Mouse (Mus musculus): ENCODE measurements at regions not wholly inside any gene's neighbourhood (a gene's known extent, or its start where the extent isn't known, plus 50 kb on each side); places are given as distances from the start of the nearest gene placed in this dataset.

DNA sequence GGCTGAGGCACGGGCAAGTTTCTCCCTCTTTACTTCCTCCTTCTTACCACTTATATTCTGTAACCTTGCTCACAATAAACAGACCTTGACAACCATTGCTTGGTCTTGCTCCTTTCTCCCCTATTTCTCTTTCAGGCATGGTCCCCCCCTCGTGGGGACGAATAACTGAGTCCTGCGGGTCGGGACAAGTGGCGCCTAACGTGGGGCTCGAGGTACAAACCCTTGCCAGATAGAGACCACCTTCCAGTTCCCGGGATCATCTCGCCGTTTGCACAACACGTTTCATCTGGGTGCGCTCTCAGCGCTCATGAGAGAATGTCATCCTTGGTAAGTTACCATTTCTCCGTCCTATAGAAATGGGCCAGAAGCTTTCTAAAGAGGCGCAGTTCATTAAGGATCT is 79.6 kb upstream of the Foxn3 start:
- Histone ChIP-seq H3K36me3 (ENCODE audit: control insufficient read depth, insufficient read depth, low read length) (no peaks in the 10 kb centered on the region), H3K4me1 (ENCODE audit: control insufficient read depth, insufficient read depth, low read length) (no peaks in the 10 kb centered on the region), H3K4me2 (ENCODE audit: low read depth, low read length) (no peak overlapping the region), H3K9ac (ENCODE audit: low read length) (no peak overlapping the region), H3K27me3 (ENCODE audit: control insufficient read depth, insufficient read depth, low read length) (no peaks in the 10 kb centered on the region), H3K27ac (ENCODE audit: low read length) (no peak overlapping the region), H3K4me3 (replicated peaks; ENCODE audit: low read length) (no peak overlapping the region), H3K9me3 (replicated peaks; ENCODE audit: control insufficient read depth, low read length) (peaks cover 19% of the 10 kb centered on the region)
- 92% methylated on average over 16 of the region's 16 CpGs for WGBS
- ATAC-seq (ENCODE audit: insufficient read depth, low FRiP score), result no peak

DNA sequence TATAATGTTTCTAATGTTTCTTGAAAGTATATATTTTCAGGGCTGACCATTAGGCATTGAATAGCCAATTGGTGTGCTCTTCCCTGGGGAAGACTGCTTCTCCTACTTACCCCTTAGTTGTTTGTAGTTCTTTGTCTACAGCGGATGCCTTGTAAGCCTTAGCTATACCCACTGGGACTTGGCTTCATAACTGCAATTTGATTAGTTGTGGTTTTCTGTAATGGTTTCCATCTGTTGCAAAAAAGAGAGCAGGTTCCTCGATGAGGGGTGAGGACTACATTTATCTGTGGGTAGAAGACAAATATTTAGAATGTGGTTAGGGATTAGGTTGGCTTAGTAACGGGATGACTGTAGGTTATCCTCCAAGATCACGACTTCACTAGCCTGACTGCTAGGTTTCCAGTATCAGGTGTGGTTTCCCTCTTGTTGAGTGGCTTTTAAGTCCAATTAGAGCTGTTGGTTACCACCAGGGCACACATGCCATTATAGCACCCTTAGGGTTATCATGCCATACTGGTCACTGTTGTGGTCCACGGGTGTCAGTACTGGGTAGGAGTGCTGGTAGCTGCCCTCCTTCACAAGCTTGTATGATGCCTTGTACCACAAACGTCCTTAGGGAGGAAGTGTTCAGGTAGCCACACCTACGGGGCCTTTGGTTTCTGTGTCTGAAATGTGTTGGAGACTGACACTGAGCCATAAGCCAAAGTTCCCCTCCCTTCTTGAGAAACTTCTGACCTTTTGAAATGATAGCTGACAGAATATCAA is 78.9 kb upstream of the Foxn3 start:
- Histone ChIP-seq H3K4me2 (ENCODE audit: low read depth, low read length) (no peak overlapping the region), H3K4me3 (replicated peaks; ENCODE audit: low read length) (no peak overlapping the region), H3K27ac (ENCODE audit: low read length) (no peak overlapping the region), H3K4me1 (ENCODE audit: control insufficient read depth, insufficient read depth, low read length) (no peaks in the 10 kb centered on the region), H3K9me3 (replicated peaks; ENCODE audit: control insufficient read depth, low read length) (peaks cover 19% of the 10 kb centered on the region), H3K27me3 (ENCODE audit: control insufficient read depth, insufficient read depth, low read length) (no peaks in the 10 kb centered on the region), H3K36me3 (ENCODE audit: control insufficient read depth, insufficient read depth, low read length) (no peaks in the 10 kb centered on the region), H3K9ac (ENCODE audit: low read length) (no peak overlapping the region)
- WGBS, result 78% methylated on average over 7 of the region's 7 CpGs
- ATAC-seq (ENCODE audit: insufficient read depth, low FRiP score), result no peak

DNA sequence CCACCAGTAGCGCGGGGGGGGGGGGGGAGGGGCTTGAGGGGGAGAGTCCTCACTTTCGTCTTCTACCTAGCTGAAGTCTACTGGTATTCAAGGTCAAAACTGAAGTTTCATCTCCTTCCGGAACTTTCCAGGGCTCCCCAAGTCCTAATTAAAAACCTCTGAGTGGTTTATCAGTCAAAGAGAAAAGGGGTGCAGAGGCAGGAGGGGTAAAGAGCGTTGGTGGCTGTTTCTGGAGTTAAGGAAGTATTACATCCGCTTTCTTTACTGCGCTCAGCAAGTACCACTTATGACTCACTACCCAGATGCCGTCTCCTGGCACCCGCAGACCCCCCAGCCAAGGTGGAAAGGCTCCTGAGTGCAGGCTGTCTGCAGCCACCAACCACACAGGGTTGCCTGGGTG is 77.9 kb upstream of the Foxn3 start:
- WGBS, result 55% methylated on average over 7 of the region's 9 CpGs
- ATAC-seq (ENCODE audit: insufficient read depth, low FRiP score), result no peak
- peaks cover 19% of the 10 kb centered on the region for H3K9me3 ChIP-seq (replicated peaks; ENCODE audit: control insufficient read depth, low read length)
- no peak overlapping the region for H3K9ac ChIP-seq (ENCODE audit: low read length)
- no peaks in the 10 kb centered on the region for H3K36me3 ChIP-seq (ENCODE audit: control insufficient read depth, insufficient read depth, low read length)
- H3K4me1 ChIP-seq (ENCODE audit: control insufficient read depth, insufficient read depth, low read length), result no peaks in the 10 kb centered on the region
- H3K4me2 ChIP-seq (ENCODE audit: low read depth, low read length), result peak overlapping the region; percentile 45
- no peaks in the 10 kb centered on the region for H3K27me3 ChIP-seq (ENCODE audit: control insufficient read depth, insufficient read depth, low read length)
- 0 out of 2 replicates have a peak overlapping the region, but pooled peaks have one; percentile 5 for H3K4me3 ChIP-seq (replicated peaks; ENCODE audit: low read length)
- no peak overlapping the region for H3K27ac ChIP-seq (ENCODE audit: low read length)

- H3K4me1 ChIP-seq (ENCODE audit: control insufficient read depth, insufficient read depth, low read length), result no peaks in the 10 kb centered on the region
- peak overlapping the region; percentile 45 for H3K4me2 ChIP-seq (ENCODE audit: low read depth, low read length)
- H3K27ac ChIP-seq (ENCODE audit: low read length), result no peak overlapping the region
- WGBS, result 28% methylated on average over 18 of the region's 18 CpGs
- H3K36me3 ChIP-seq (ENCODE audit: control insufficient read depth, insufficient read depth, low read length), result no peaks in the 10 kb centered on the region
- no peak for ATAC-seq (ENCODE audit: insufficient read depth, low FRiP score)
- H3K9ac ChIP-seq (ENCODE audit: low read length), result no peak overlapping the region
- H3K4me3 ChIP-seq (replicated peaks; ENCODE audit: low read length), result no peak overlapping the region
- H3K27me3 ChIP-seq (ENCODE audit: control insufficient read depth, insufficient read depth, low read length), result no peaks in the 10 kb centered on the region
- H3K9me3 ChIP-seq (replicated peaks; ENCODE audit: control insufficient read depth, low read length), result peaks cover 15% of the 10 kb centered on the region
Measured at GRCm38 (mm10) chr12:99640214-99641151, 77.1 kb upstream of the Foxn3 start.

DNA sequence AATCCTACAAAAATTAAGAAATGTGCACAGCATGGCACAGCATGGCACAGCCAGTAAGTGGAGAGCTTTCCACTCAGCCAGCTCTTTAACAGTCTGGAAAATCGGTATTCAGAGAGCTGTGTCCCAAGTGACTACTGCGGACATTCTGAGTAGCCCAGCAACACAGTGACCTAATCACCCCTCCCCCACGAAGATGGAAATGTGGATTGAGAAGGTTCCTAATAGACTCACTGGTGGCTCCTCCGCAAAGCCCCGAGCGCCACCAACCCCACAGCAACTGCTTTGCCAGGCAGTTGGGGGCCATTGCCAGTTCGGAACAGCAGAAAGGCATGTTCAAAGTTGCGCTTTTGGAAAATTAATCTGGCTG is 76.4 kb upstream of the Foxn3 start:
- 51% methylated on average over 8 of the region's 8 CpGs for WGBS
- Histone ChIP-seq H3K27me3 (ENCODE audit: control insufficient read depth, insufficient read depth, low read length) (no peaks in the 10 kb centered on the region), H3K4me3 (replicated peaks; ENCODE audit: low read length) (no peak overlapping the region), H3K9me3 (replicated peaks; ENCODE audit: control insufficient read depth, low read length) (peaks cover 9% of the 10 kb centered on the region; the same call in 1 of the 2 replicates), H3K27ac (ENCODE audit: low read length) (no peak overlapping the region), H3K9ac (ENCODE audit: low read length) (no peak overlapping the region), H3K4me1 (ENCODE audit: control insufficient read depth, insufficient read depth, low read length) (no peaks in the 10 kb centered on the region), H3K36me3 (ENCODE audit: control insufficient read depth, insufficient read depth, low read length) (no peaks in the 10 kb centered on the region), H3K4me2 (ENCODE audit: low read depth, low read length) (no peak overlapping the region)
- no peak for ATAC-seq (ENCODE audit: insufficient read depth, low FRiP score)

DNA sequence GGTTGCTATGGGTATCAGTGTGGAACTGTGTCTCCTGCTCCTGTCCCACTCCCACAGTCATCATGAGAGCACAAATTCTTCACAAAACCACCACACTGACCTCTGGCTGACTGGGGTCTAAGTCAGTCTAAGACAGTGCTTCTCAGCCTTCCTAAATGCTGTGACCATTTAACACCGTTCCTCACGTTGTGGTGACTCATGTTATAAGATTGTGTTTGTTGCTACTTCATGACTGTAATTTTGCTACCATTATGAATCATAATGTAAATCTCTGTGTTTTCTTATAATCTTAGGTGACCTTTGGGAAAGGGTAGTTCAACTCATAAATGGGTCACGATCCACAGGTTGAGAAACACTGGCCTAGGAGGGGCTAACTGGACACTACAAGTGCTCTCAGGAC is 75.7 kb upstream of the Foxn3 start:
- Histone ChIP-seq H3K27ac (ENCODE audit: low read length) (no peak overlapping the region), H3K27me3 (ENCODE audit: control insufficient read depth, insufficient read depth, low read length) (no peaks in the 10 kb centered on the region), H3K9ac (ENCODE audit: low read length) (no peak overlapping the region), H3K4me3 (replicated peaks; ENCODE audit: low read length) (no peak overlapping the region), H3K4me1 (ENCODE audit: control insufficient read depth, insufficient read depth, low read length) (no peaks in the 10 kb centered on the region), H3K36me3 (ENCODE audit: control insufficient read depth, insufficient read depth, low read length) (no peaks in the 10 kb centered on the region), H3K4me2 (ENCODE audit: low read depth, low read length) (no peak overlapping the region), H3K9me3 (replicated peaks; ENCODE audit: control insufficient read depth, low read length) (peaks cover 8% of the 10 kb centered on the region; the same call in 1 of the 2 replicates)
- no peak for ATAC-seq (ENCODE audit: insufficient read depth, low FRiP score)
- 69% methylated on average over 3 of the region's 3 CpGs for WGBS

DNA sequence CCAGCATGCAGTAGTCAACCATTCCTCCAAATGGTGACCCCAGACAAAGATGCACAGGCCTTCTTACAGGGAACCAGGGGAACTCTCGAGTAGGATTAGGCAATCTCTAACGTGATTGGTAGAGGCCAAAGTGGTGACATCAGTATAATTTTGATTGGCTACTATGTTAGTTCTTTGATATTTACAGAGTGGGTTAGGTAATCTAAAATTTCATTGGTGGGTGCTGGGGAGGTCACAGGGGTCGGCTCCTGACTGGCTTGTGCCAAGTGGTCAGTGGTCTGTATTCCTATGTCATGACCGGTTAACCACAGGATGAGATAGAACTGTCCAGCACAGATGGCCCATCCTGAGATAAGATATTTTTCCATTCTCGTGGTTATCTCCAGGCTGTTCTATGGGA is 74.6 kb upstream of the Foxn3 start:
- Histone ChIP-seq H3K27me3 (ENCODE audit: control insufficient read depth, insufficient read depth, low read length) (no peaks in the 10 kb centered on the region), H3K4me3 (replicated peaks; ENCODE audit: low read length) (no peak overlapping the region), H3K4me2 (ENCODE audit: low read depth, low read length) (no peak overlapping the region), H3K36me3 (ENCODE audit: control insufficient read depth, insufficient read depth, low read length) (no peaks in the 10 kb centered on the region), H3K27ac (ENCODE audit: low read length) (no peak overlapping the region), H3K9me3 (replicated peaks; ENCODE audit: control insufficient read depth, low read length) (0 out of 2 replicates have a peak, but pooled peaks cover under 1% of the 10 kb centered on the region), H3K4me1 (ENCODE audit: control insufficient read depth, insufficient read depth, low read length) (no peaks in the 10 kb centered on the region), H3K9ac (ENCODE audit: low read length) (no peak overlapping the region)
- 81% methylated on average over 5 of the region's 5 CpGs for WGBS
- no peak for ATAC-seq (ENCODE audit: insufficient read depth, low FRiP score)

DNA sequence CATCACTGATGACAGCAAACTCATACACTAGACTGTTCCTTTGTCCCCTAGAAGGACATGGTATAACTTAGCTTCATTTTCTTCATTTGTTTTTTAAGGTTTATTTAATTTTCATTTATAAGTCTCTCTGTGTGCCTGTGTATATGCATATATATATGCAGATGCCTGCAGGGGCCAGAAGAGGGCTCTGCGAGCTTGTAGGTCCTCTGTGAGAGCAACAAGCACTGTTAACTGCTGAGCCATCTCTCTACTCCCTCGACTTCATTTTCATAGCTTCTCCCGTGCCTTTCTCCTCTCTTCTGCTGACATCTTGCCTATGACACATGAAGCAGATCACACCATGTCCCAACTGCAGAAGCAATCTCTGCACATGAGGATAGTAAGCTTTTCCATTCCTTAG is 72.9 kb upstream of the Foxn3 start:
- H3K36me3 ChIP-seq (ENCODE audit: control insufficient read depth, insufficient read depth, low read length), result no peaks in the 10 kb centered on the region
- no peak overlapping the region for H3K9ac ChIP-seq (ENCODE audit: low read length)
- H3K4me3 ChIP-seq (replicated peaks; ENCODE audit: low read length), result no peak overlapping the region
- H3K27ac ChIP-seq (ENCODE audit: low read length), result no peak overlapping the region
- 84% methylated on average over 3 of the region's 3 CpGs for WGBS
- no peak for ATAC-seq (ENCODE audit: insufficient read depth, low FRiP score)
- no peaks in the 10 kb centered on the region for H3K9me3 ChIP-seq (replicated peaks; ENCODE audit: control insufficient read depth, low read length)
- H3K4me1 ChIP-seq (ENCODE audit: control insufficient read depth, insufficient read depth, low read length), result no peaks in the 10 kb centered on the region
- H3K4me2 ChIP-seq (ENCODE audit: low read depth, low read length), result no peak overlapping the region
- H3K27me3 ChIP-seq (ENCODE audit: control insufficient read depth, insufficient read depth, low read length), result no peaks in the 10 kb centered on the region

DNA sequence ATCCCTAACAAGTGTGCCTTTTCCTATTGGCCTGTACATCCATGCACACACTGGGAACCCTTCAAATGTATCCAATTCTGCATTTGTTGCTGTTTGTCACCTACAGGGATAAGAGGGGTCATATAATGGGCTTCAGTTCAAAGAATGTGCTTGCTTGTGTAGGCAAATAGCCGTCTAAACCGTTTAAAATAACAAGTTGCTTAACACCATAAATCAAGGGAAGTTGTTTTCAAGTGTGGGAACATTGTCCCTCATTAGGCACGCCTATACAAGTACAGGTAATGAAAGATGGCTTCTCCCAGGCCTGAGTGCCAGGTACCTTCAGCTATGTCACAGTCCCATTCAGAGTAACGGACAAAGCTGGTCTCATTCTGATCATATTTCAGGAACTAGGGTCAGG is 72.0 kb upstream of the Foxn3 start:
- 67% methylated on average over 4 of the region's 4 CpGs for WGBS
- H3K9ac ChIP-seq (ENCODE audit: low read length), result no peak overlapping the region
- no peak overlapping the region for H3K27ac ChIP-seq (ENCODE audit: low read length)
- no peaks in the 10 kb centered on the region for H3K4me1 ChIP-seq (ENCODE audit: control insufficient read depth, insufficient read depth, low read length)
- no peaks in the 10 kb centered on the region for H3K27me3 ChIP-seq (ENCODE audit: control insufficient read depth, insufficient read depth, low read length)
- no peak for ATAC-seq (ENCODE audit: insufficient read depth, low FRiP score)
- H3K4me2 ChIP-seq (ENCODE audit: low read depth, low read length), result no peak overlapping the region
- H3K9me3 ChIP-seq (replicated peaks; ENCODE audit: control insufficient read depth, low read length), result no peaks in the 10 kb centered on the region
- no peaks in the 10 kb centered on the region for H3K36me3 ChIP-seq (ENCODE audit: control insufficient read depth, insufficient read depth, low read length)
- no peak overlapping the region for H3K4me3 ChIP-seq (replicated peaks; ENCODE audit: low read length)
